Mouse (Mus musculus): ENCODE data around the gene Rcc2.

Gene Rcc2

GRCm38 (mm10) chr4:140709617-140710016, 9.3 kb downstream of the Rcc2 start:
- no peak for DNase-seq (ENCODE audit: low spot score)

DNA sequence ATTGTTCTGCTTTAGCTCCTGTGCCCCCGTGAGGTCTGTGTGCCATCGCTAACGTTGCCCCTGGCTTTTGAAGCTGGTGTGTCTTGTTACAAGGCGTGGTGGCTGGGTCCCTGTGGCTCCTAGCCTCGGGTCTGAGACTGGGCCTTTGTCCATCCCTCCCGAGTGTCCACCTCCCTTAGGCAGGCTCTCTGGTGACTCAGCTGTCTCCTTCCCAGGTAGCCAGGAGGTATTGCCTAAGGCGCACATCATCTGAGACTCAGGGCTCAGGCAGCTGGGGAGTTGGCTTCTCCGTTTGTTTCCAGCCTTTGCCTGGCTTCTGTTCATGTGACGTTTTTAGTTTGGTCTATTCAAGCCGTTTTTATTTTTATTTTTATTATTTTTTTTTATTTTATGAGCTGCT, 10.4 kb downstream of the Rcc2 start:
- no peak for DNase-seq (ENCODE audit: low spot score)

GRCm38 (mm10) chr4:140711360-140711759, 11.0 kb downstream of the Rcc2 start:
- no peak for DNase-seq (ENCODE audit: low spot score)

DNA sequence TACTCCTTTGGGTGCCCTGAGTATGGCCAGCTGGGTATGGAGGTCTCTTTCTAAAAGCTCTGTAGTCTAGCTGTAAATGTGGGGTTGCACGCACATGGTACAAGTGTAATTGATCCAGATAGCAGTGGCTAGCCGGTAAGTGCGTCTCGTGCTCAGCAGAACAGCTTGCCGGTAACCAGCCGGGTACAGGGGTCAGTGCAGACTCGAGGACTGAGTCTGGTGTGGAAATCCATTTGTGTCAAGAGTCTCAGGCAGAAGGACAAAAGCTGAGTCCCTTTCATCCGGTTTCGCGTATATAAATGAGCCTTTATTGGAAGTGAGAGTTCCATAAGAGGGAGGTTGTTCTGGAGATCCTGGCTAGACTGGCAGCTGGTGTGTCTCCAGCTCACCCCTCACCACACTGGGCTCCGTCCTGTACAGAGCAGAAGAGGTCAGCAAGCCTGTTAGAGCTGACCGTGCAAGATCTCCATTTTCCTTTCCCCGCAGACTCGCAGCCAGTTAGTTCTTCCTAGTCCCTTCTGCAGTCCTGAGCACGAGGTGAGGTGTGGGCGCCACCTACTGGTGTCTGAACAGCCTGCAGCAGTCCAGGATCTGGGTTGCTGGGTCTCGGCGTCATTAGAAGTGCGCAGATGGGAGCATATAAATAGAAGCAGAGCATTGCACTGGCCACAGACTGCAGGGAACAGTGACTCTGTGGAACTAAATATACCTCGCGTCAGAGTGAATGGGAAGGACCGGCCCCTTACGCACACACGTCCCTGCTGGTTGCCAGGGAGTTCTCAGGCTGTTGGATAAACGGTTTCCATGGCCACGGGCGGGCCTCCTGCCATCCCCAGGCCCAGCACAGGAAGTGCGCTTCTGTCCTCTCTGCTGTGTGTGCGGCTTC, 13.4 kb downstream of the Rcc2 start:
- DNase-seq (ENCODE audit: low spot score) = peak; percentile 64

DNA sequence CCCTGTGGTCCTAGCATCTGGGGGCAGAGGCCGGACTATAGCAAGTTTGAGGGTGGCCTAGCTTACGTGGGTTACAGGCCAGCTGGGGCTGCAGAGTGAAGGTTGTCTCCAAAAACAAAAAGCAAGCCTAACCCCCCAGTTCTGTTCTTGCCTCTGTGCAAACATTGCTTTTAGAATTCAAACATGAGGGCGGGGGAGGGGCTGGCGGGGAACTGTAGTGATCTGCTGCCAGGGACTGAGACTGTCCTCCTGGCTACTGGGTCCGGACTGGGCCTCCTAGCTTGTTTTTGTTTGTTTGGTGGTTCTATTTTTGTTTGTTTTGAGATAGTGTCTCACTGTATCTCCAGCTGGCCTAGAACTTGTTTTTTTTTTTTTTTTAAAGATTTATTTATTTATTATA, 14.2 kb downstream of the Rcc2 start:
- DNase-seq (ENCODE audit: low spot score) = no peak

GRCm38 (mm10) chr4:140716994-140717393, 16.7 kb downstream of the Rcc2 start:
- no peak for DNase-seq (ENCODE audit: low spot score)

- DNase-seq (ENCODE audit: low spot score) = no peak
Measured at GRCm38 (mm10) chr4:140718436-140718835, 18.1 kb downstream of the Rcc2 start.

- DNase-seq (ENCODE audit: low spot score) = no peak
Measured at GRCm38 (mm10) chr4:140720091-140720490, 19.8 kb downstream of the Rcc2 start.

DNA sequence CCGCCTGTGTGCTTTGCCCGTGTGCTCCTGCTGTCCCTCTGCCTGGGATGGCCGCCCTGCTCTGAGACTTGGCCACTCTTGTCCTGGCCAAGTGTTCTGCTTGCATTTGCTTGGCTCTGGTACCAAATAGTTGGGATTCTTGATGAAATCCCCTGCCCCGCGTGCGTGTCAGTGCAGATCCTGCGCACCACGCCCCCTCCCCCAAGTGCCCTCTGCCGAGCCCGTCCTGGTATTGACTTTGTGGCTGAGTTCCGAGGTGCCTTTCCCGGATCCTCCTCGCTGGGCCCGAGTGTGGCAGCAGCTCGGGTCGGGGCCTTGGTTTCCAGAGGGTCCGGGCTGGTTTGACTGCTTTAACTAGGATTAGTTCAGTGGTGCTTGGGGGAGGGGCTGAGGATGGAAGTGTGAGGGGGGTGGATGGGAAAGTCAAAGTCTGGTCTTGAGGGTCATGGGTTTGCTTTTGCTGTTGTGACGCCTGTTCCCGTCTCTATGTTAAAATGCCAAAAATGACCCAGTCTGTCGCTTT, 21.7 kb downstream of the Rcc2 start:
- DNase-seq (ENCODE audit: low spot score) = no peak

GRCm38 (mm10) chr4:140722710-140723109, 22.4 kb downstream of the Rcc2 start:
- no peak for DNase-seq (ENCODE audit: low spot score)

GRCm38 (mm10) chr4:140723192-140723591, 22.9 kb downstream of the Rcc2 start:
- DNase-seq (ENCODE audit: low spot score) = no peak

- no peak for DNase-seq (ENCODE audit: low spot score)
Measured at GRCm38 (mm10) chr4:140723801-140724200, 23.5 kb downstream of the Rcc2 start.

- DNase-seq (ENCODE audit: low spot score) = no peak
Measured at GRCm38 (mm10) chr4:140724739-140725138, 24.4 kb downstream of the Rcc2 start.

DNA sequence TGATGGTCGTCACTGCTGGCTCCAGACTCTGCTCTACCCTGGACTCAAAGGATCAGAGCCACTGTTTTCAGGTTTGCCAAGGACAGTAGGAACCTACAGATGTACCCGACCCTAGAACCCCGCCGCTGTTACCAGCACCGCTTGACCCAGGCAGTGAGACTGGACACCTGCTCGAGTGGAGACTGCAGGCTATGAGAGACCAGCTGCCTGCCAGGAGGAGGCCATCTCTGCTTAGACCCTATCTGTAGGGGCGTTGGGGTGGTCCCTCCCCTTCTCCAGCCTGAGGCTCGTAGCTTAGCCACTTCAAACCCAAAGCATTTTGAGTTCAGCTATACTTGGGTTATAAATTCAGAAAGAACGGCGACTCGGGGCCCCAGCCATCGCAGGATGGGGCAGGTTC, 26.6 kb downstream of the Rcc2 start:
- no peak for DNase-seq (ENCODE audit: low spot score)

- no peak for DNase-seq (ENCODE audit: low spot score)
Measured at GRCm38 (mm10) chr4:140731654-140732053, 31.3 kb downstream of the Rcc2 start.

DNA sequence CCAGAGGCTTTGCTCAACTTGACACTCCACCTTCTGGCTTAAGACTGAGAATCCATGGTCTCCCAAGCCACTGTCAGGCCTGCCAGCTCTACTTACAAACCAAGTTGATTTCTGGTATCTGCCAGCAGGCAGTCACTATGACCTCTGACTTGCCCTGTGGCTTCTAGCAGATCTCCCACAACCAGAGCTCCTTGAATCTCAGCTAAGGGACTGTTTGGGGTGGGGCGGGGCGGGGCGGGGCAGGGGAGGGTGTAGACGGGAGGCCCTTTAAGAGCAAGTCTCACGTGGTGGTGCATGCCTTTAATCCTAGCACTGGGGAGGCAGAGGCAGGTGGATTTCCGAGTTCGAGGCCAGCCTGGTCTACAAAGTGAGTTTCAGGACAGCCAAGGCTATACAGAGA, 32.5 kb downstream of the Rcc2 start:
- DNase-seq (ENCODE audit: low spot score) = no peak

- peak; percentile 6 for DNase-seq (ENCODE audit: low spot score)
Measured at GRCm38 (mm10) chr4:140740655-140741054, 40.3 kb downstream of the Rcc2 start.

- no peak for DNase-seq (ENCODE audit: low spot score)
Measured at GRCm38 (mm10) chr4:140741401-140741800, 41.1 kb downstream of the Rcc2 start.

- DNase-seq (ENCODE audit: low spot score) = no peak
Measured at GRCm38 (mm10) chr4:140742543-140742942, 42.2 kb downstream of the Rcc2 start, which contains the start of gene Padi6. TSS of gene Padi6 (minus strand) at chr4:140742643.

DNA sequence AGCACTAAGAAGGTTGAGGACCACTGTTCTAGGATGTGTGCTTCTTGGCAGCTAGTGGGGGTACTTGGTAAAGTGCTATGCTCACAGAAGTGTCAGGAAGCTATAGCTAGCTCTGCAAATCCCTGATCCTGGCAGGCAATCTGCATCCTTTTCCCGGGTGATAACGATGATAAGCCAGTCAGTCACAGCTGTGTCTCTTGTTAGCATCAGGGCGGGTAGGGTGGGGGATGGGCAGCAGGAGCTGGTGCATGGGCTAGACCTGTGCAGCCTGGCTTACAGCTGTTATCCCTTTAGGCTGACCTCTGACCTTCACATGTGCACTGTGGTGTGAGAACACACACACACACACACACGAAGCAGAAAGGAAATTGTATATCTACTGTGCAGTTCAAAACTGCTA, 42.7 kb downstream of the Rcc2 start:
- DNase-seq (ENCODE audit: low spot score) = no peak

- DNase-seq (ENCODE audit: low spot score) = no peak
Measured at GRCm38 (mm10) chr4:140744654-140745053, 44.3 kb downstream of the Rcc2 start.

DNA sequence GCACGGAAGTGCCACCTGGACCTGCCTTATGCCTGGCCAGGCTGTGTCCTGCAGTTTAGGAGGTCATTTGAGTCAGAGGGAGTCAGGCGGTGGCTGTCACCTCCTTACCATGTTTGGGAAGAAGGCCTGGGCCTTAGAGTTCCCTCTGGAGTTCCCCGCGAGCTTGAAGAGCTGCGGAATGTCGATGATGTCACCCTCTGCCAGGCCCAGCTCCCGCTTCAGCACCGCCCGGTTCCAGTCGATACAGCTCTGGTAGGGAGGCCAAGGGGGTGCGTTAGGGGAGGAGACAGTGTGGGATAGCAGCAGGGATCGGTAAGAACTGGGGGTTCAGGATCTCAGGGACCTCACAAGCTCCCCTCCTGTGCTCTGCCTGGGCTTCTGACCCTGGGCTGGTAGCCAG, 47.6 kb downstream of the Rcc2 start:
- DNase-seq (ENCODE audit: low spot score) = no peak

- DNase-seq (ENCODE audit: low spot score) = peak; percentile 9
Measured at GRCm38 (mm10) chr4:140750328-140750727, 50.0 kb downstream of the Rcc2 start.

- no peak for DNase-seq (ENCODE audit: low spot score)
Measured at GRCm38 (mm10) chr4:140753366-140753765, 53.0 kb downstream of the Rcc2 start.
